Mouse (Mus musculus) naive thymus-derived CD4-positive, alpha-beta T cell, adult 2 months (primary cell): ENCODE data around the gene Trim46.

Experiments used
- DNase-seq: peaks from one replicate; pipeline ENCODE4 v3.0.0-alpha.2; 2011; ENCODE audit warnings: low read depth

The Trim46 gene

DNA sequence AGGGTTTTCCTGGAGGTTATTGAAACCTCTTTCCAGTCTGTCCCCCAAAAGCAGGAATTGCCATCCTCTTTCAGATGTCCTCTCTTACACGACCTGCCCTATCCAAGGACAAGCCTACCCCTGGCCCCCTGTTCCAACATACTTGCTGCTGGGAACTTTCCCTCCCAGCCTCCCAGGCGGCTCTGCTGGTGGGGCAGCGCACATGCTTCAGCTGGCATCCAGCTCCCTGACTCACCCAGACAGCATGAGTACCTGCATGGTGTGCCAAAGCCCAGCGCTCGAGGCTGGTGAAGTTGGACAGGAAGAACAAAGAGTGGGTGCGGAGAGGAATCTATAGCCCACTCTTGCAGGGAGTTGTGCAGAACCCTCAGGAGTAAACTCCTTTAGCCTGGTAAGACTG lies 24.8 kb upstream of the Trim46 start:
- no peak for DNase-seq

DNA sequence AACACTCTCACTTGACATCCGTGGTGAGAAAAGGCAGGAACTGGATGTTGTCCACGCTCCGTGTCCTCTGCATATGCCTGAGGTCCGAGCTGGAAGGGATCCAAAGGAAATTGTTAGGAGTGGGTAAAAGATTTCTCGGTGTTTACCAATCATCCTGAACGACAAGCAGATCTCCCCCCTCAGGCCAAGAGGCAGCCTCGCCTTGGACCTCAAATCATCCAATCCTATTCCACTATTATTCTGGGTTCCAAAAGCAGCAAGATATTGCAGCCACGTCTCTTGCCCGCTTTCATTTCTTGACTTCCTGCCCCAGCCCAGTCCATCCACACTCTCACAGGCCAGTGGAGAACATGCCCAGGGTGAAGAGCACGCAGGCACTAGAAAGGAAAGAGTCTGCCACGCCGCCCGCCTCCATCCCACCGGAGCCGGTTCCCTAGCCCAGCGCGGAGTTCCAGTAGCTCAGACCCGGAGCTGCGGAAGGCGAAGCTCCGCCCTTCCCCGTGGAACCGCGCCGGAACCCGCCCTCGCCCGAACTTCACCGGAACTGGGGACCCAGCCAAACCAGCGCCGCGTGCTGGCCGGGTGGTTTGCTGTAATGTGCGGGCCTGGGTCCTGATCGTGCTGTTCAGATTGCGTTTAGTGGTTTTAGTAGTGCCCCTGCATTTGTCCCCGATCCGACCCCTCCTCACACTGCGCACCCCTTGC lies 24.1 kb upstream of the Trim46 start, which contains the start of gene Slc50a1:
TSS of gene Slc50a1 (minus strand) at position 520 of the 705 bp plus-strand sequence.
- DNase-seq, result peak; percentile 79

DNA sequence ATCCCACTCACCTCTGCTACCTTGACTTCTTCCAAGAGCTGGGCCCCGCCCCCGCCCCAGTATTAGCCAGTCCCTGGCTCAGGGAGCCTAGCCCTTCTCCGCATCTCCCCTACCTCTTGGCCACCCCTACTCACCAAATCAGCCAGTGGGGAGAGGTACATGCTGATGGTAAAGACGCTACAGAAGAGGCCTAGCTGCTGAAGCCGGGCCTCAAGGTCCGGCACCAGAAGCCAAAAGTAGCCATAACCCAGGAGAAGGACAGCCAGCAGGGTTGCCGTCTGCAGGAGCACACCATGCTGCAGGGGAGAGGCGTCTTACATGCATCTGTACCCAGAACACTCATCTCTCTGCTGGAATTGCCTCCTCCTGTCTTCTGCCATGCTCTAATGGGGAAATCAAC lies 22.8 kb upstream of the Trim46 start:
- no peak for DNase-seq

DNA sequence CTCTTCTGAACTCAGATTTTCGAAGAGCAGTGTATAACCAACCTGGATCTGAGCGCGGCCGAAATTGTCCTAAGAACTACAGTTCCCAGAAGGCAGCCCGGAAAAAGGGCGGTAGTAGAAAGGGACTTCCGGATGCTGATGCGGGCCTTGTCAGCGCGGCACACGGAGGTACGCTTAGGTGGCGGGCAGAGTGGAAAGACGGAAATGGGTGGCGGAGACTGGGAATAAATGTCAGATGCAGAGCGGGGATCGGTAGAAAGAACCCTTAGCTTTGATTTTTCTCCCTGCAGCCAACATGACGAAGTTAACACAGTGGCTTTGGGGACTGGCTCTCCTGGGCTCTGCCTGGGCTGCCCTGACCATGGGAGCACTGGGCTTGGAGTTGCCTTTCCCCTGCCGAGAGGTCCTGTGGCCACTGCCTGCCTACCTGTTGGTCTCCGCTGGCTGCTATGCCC lies 20.4 kb upstream of the Trim46 start:
- DNase-seq, result peak; percentile 83

DNA sequence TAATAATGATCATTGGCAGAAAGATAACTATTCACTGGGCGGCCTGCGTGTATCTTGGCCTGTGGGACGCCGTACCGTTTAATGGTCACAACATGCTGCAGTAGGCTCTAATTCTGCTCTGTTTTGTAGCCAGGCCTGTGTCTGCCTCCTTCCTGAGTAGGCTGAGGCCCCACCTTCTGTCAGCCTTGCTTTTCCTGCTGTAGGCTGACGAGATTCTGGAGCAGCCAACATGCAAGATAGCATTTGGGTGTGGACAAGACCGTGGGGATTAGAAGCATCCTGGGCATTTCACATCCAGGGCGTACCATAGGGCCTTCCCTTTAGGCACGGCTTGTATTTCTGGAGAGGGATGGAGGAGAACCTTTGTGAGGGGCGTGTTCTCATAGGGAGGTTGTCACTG lies 16.3 kb upstream of the Trim46 start:
- DNase-seq, result no peak

DNA sequence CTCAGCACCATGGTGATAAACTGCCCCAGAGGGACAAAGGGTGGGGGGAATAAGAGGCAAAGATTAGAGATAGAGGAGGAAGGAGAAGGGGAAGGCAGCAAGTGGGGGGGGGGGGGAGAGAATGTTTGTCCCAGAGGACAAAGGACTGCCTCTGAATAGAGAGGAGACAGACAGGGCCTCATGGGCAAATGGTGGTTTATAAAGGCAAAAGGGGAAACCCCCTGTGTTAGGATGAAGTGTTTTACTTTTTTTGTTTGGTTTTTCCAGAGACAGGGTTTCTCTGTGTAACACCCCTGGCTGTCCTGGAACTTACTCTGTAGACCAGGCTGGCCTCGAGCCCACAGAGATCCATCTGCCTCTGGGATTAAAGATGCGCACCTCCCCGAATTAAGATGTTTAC lies 14.1 kb upstream of the Trim46 start:
- no peak for DNase-seq

DNA sequence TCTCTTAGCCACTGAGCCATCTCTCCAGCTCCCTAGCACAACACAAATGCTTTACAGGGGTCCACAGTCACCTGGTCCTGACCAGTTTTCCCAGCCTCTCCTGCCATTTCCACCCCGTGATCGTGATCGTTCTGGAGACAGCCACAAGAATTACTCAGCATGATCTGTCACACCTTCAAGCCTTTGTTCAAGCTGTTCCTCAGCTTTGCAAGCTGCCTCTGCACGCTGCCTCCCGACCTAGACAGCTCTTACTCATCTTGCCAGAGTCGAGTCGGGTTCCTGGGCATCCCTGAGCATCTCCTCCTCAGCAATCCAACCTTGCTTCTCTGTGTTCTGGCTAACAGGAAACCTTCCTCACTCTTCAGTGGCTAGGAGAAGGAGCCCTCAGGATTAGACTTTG lies 13.0 kb upstream of the Trim46 start, which contains the start of gene Dpm3:
TSS of gene Dpm3 (plus strand) at position 283 of the 400 bp plus-strand sequence.
- DNase-seq, result no peak

DNA sequence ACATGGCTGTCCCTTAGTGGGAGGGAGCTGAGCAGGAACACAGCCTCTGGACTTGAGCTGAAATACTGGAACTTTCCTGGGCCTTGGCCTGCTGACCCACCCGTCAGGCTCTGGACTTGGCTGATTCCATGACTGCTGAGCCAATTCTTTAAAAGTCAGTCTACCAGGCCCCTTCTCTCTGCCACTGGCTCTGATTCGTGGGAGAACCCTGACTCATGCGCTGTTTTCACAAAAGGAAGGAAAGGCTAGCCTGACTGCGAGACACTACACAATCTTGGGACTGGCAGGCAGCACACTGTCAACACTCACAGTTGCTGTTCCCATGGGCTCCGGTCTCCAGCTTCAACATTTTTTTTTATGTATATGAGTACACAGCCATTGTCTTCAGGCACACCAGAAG lies 10.1 kb upstream of the Trim46 start:
- DNase-seq, result no peak

DNA sequence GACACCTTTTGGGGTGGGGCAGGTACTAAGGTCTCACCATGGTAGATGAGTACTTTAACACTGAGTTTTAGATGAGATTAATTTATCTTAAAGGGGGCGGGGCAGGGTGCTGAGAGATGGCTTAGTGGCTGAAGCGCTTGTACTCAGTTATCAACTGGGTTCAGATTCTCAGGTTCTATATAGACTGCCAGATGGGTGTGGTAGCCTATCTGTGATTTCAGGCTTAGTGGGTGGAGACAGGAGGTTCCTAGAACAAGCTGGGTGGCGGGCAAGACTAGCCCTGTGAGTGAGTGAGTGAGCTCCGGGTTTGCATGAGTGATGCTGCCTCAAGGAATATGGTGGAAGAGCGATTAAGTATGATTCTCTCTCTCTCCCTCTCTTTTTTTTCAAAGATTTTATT lies 8.9 kb upstream of the Trim46 start:
- no peak for DNase-seq

DNA sequence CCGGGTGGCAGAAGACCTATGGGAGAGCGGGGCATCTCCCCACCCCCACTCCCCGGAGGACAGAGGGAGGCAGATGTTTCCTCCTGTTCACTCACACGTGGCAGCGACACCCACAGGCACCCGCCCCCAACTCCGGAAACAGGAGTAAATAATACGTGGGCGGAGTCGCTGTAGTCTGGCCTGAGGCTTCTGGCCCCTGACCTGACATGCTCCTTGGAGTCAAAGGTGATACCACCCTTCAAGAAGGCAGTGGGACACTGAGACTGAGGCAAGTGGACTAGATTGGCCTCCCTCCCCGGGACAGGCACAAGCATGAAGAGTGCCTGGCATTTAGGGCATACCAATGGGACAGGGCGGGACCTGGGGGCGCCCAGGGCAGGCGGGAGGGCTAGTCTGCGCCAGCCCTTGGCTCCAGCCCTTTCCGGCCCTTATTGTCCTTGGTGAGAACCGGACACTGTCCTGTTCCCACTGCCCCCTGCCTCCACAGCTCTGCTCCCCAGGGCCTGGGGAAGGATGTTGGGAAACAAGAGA lies 5.3 kb upstream of the Trim46 start:
- peak; percentile 64 for DNase-seq

DNA sequence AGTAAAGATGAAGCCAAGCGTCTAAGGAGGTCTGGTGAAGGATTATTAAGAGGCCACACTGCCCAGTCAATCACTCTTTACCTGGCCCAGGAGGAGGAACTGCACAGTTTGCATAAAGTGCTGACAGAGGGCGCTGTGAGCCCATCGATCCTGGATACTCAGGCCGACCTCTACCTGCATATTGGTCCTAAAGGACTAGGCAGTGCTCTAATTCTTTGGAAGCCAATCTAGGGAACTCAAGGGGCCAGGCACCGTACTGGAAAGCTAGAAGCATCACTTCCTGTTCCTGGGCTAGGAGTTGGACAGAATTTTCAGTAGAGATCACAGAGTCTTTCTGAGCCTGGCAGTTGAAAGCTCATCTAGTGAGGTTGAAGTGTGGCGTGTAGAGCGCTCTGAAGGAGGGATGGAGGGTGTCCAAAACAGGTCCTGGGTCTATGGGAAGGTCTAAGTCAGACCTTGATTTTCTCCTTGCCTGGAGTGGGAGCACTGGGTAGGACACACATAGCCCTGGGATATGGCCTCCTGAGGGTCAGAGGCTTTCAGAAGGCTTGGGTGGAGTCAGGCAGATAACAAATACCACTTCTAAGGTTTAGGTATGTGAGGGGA lies 4.4 kb upstream of the Trim46 start:
- peak; percentile 84 for DNase-seq

DNA sequence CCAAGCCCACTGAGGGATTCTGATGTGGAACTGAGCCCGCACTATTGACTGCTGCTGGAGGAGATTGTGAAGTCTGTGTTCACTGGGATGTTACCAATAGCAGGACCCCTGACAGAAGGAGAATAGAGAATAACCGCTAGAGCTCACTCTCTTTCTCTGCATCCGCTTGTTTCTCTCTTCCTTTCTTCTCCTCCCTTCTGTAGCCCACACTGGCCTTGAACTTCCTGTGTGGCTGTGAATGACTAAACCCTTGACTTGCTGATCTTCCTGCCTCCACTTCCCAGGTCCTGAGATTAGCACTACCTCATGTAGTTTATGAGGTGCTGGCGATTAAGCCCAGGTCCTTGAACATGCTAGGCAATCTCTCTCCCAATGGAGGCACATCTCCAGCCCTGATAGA lies 1.4 kb upstream of the Trim46 start:
- DNase-seq, result no peak

DNA sequence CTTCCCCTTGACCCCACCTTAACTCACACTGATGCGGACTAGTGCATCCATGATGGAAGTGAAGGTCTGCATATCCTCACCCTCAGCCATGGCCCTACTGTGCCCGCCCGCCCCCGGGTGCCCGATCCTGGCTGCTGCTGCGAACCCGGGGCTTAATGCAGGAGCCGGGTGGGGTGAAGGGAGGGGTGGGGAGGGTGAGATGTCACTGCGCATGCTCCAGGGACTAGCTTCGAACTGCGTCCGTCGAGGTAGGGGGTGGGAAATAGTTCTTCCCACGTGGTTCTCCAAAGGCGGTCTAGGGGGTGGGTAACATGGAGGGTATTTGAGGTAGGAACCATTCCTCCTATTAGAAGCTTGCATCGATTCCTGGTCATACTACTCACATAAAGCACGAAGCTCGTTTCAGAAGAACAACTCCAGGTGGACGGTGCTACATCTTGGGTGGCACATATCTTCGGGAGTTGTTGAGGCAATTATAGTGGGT lies 379 bp downstream of the Trim46 start, which contains the start of gene Krtcap2:
TSS of gene Krtcap2 (plus strand) at position 279 of the 484 bp plus-strand sequence.
- no peak for DNase-seq

DNA sequence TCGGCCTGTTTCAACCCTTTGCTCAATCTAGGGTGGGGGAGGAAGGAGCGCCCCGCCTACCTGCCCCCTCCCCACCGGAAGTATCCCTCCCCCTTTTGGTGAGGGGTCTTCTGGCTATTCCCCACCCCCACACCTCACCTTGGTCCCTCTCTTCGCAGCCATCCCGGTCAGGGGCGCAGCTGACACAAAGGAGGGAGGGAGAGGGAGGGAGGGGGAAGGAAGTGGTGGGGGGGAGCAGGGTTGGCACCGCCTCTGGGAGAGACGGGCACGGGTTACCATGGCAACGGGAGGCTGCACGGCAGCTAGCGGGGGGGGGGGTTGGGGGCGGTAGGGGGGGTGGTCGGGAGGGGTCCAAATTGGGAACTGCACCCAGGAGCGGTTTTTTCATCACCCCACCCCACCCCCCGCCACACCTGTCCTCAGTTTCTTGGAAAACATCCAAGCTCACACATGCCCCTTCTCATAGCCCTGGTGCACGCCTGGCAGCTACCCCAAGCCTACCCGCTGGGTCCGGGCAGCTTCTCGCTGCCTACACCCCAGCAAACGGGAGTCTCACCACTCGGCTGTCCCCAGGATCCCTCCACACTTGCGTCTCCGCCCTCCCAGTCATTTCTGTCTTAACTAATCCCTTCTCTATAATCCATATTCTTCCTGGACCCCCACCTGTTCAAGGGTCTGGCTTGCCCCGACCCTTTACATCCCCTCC lies 974 bp downstream of the Trim46 start:
- DNase-seq, result peak; percentile 66

DNA sequence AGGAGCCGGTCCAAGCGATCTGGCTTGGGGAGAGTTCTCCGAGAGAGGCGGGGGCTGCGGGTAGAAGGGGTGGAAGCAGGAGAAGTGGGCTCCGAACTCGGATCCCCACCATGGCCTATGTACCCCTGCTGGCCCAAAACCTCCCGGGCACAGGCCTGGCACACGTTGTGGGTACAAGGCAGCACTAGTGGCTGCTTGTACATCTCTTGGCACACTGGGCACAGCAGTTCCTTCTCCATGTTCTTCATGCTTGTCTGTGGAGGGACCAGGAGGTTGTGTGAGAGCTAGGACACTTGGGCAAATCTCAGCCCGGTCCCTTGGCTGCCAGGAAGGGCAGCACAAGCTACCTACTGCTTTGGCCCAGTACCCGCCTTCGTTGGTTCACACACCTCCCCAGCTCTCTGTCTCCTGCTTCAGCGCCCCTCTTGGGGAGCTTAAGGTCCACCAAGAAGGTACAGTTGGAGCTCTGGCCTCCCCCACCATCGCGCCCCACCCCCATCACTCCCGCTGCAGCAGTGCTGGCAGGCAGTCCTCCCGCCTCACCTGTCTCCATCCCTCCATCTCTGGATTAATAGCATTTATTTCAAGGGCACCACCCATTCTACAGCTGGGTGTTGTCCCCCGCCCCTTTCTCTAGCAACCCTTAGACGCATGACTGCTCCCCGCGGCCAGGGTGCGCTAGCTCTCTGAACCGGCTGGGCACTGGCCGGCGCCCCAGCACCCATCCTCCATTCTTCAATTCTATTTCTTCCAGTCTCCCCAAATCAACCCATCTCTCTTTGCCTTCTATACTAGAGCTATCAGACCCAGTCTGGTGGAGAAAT lies 1.7 kb downstream of the Trim46 start:
- DNase-seq, result peak; percentile 59

DNA sequence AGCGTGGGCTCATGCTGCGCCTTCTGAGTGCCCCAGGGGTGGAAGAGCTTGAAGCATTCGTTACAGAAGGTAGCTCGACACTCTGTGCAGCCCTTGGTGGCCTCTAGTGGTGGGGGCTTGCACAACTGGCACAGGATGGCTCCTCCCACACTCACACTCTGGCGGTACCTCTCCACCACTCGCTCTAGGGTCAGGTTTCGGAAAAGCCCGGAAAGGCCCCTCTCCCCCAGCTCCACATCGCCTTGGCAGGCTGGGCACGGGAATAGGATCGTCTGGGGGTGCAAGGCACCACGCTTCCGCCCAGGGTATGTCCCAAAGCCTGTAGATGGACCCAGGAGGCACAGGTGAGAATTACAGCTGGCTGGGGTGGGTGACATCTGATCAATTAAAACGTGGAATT lies 2.5 kb downstream of the Trim46 start:
- DNase-seq, result peak; percentile 80

DNA sequence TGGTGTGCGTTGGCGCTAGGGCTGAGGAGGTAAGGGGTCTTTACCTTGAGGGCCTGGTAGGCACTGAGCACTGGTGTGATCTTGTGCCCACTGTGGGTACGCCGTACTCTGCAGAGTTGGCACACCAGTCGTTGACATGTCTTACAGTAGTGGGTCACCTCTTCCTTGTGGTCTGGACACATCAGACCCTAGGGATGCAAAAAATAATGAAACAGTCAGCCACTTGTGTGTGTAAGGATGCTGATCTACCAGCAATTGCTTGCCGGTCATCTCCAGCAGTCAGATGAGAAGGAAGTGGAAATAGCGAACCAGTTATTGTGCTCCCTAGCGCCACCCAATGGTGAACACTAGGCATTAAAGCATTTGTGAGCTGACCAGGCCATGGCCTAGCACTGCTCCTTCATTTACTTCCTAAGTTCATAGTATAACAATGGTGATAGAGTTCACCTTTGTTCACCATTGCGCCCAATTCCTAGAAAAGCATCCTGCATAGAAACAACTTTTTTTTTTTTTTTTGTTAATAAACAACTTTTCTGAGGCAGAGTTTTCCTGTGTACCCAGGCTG lies 3.7 kb downstream of the Trim46 start:
- peak; percentile 72 for DNase-seq

DNA sequence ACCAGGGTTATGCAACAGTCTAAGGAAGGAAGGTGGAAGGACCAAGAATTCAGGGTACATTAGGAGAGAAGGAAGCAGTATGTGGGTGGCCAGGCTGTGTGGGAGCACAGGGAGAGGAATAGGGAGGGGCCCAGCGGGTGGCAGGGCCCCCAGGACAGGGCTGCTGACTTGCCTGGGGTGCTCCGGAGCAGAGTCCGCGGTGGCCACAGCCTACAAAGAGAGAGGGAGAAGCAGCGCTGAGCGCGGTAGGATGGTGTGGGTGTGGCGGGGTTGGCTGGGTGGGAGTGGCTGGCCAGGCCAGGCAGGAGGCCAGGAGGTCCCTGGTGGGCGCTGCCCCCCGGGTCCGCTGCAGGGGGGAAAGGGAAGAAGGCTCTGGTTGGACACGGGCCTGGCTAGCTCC lies 7.6 kb downstream of the Trim46 start:
- no peak for DNase-seq

DNA sequence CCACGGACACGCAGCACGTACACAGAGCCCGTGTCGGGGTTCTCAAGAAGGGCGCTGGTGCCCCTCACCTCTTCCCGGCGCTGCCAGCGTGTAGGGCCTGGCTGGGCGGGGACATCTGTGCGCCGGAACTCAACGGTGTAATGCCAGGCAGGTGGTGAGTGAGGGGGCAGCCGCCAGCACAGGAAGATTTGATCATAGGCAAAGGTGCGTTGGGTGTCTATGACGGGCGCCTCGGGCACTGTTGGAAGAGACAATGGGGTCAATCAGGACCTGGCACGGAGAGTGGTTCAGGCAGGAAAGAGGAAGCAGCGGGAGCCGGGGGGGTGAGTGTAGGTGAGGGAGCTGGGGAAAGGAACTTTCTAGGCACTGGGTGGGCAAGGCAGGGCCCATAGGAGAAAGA lies 8.4 kb downstream of the Trim46 start:
- DNase-seq, result no peak

DNA sequence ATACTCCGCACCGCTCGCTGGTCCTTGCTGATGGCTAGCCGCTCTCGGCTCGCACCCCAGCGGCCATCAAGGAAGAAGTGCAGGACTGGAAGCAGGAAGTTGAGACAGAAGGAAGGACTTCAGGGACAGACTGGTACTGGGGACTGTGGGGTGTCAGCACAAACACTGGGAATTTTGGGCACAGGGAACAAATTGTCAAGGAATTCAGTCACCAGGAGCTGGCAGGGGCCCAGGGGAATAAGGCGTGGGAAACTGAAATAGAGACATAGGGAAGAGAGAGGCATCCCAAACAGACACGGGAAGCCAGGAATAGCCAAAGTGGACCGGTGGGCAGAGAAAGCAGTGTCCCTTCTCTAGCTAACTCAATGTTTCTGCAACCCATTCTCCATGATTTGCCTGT lies 9.6 kb downstream of the Trim46 start:
- DNase-seq, result no peak

DNA sequence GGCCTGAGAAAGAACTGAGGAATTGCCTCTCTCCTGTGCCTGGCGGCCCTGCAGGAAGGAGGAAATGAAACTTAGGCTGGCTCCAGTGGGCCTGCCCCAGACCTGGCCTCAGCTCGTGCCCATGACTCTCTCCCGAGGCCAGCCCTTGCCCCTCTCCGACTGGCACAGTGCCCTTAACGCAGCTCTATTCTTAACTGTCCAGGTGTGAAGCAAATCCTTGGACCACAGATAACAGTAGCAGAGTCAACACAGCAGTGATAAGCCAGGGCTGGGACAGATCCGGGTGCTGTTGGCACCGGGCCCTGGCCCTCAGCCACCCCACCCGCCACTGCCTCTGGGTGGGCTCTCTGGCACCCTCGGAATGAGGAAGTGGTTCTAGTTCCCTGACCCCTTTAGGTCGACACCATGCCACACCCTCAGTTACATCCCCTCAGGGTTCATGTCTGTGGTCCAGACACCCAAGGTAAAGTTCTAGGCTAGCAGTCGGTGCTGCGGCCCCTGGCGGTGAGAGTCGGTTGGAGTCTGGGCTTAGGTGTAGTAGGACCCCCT lies 12.5 kb downstream of the Trim46 start:
- DNase-seq, result no peak
